Mouse (Mus musculus) neural tube, embryonic 15.5 days (tissue): Measurements from ENCODE around the gene Gm20388. TPM values are rescaled to one million over a fixed set of nuclear protein-coding genes. Genes with fewer than 3 reads are reported as not detected.

ENCODE experiments used
- ATAC-seq: fragments of 200-750 bp; cut with Nextera tagmentation; 2 replicates; pipeline ENCODE4 v1.8.0; 2017; ENCODE audit warnings: mild to moderate bottlenecking, moderate TSS enrichment, moderate library complexity; ENCODE audit not compliant: low FRiP score
- H3K27ac ChIP-seq: fragments of 300-500 bp; sonication (generic); replicated peaks from 2 replicates; pipeline ENCODE4 v1.5.1; 2015; ENCODE audit warnings: mild to moderate bottlenecking, inconsistent platforms
- H3K27me3 ChIP-seq: fragments of 300-500 bp; sonication (generic); replicated peaks from 2 replicates; pipeline ENCODE4 v1.6.1; 2015; ENCODE audit warnings: inconsistent platforms
- H3K36me3 ChIP-seq: fragments of 300-500 bp; sonication (generic); 2 replicates; pipeline ENCODE4 v1.6.1; 2015; ENCODE audit warnings: inconsistent platforms
- H3K4me1 ChIP-seq: fragments of 300-500 bp; sonication (generic); 2 replicates; pipeline ENCODE4 v1.6.1; 2015; ENCODE audit warnings: inconsistent platforms
- H3K4me2 ChIP-seq: fragments of 300-500 bp; sonication (generic); 2 replicates; pipeline ENCODE4 v1.6.1; 2015; ENCODE audit warnings: inconsistent platforms, mild to moderate bottlenecking, moderate library complexity
- H3K4me3 ChIP-seq: fragments of 300-500 bp; sonication (generic); replicated peaks from 2 replicates; pipeline ENCODE4 v1.5.1; 2015; ENCODE audit warnings: mild to moderate bottlenecking, inconsistent platforms
- H3K9ac ChIP-seq: fragments of 300-500 bp; sonication (generic); replicated peaks from 2 replicates; pipeline ENCODE4 v1.6.1; 2015; ENCODE audit warnings: mild to moderate bottlenecking, inconsistent platforms
- H3K9me3 ChIP-seq: fragments of 300-500 bp; sonication (generic); replicated peaks from 2 replicates; pipeline ENCODE4 v1.6.1; 2016; ENCODE audit warnings: inconsistent platforms
- WGBS: fragments of 180-500 bp; shearing (Covaris S2); methylation state at CpG from one replicate; pipeline ENCODE4 v1.1.7; 2015; ENCODE audit warnings: mixed read lengths; 5-methylcytosine and 5-hydroxymethylcytosine counted together
- polyA plus RNA-seq: library from polyadenylated mRNA; unstranded; fragments of >200 nt; fragmentation: Nextera tagmentation; extraction: Ambion mirVana; gene quantifications from 2 replicates; pipeline ENCODE4 v1.2.1, GENCODE M21; 2015

The Gm20388 gene
- polyA plus RNA-seq, 1 experiment from 2014 or later = not detected

DNA sequence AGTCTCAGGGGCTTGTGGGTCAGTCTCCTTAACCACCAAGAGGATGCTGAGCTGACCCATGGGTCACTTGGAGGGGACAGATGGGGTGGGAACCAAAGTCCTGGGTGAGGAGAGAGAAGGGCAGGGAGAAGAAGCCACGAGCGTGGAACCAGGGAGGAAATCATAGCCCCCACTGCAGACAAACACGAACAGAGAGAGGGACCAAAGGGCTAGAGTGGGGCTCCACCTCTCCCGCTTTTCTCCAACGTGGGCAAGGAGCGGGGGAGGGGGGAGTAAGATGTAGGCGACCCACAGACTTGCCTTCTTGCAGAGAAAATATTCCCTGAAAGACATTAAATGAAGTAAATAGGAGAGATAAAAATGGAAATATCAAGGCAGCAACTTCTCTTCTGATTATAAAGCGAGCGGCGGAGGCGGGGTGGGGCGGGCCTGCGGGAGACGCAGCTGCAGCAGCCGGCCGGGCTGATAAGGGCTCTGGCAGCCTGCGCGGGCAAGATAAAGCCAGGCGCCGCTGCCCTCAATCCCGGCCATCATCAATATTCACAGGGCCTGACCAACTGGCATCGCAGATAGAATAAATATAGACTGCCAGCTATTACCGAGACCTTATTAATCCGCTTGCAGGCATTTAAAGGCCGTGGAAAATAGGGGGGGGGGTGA lies 2809.6 kb downstream of the Gm20388 start:
- Histone ChIP-seq H3K9me3 (no peaks in the 10 kb centered on the region), H3K4me2 (peak overlapping the region; percentile 40), H3K4me1 (peaks cover 29% of the 10 kb centered on the region), H3K4me3 (no peak overlapping the region), H3K36me3 (no peaks in the 10 kb centered on the region), H3K27ac (peak overlapping the region; percentile 82), H3K9ac (peak overlapping the region; percentile 28; the same call in 1 of the 2 replicates), H3K27me3 (no peaks in the 10 kb centered on the region)
- 7% methylated on average over 25 of the region's 25 CpGs for WGBS
- ATAC-seq = peak; percentile 60; the same call in 1 of the 2 replicates

DNA sequence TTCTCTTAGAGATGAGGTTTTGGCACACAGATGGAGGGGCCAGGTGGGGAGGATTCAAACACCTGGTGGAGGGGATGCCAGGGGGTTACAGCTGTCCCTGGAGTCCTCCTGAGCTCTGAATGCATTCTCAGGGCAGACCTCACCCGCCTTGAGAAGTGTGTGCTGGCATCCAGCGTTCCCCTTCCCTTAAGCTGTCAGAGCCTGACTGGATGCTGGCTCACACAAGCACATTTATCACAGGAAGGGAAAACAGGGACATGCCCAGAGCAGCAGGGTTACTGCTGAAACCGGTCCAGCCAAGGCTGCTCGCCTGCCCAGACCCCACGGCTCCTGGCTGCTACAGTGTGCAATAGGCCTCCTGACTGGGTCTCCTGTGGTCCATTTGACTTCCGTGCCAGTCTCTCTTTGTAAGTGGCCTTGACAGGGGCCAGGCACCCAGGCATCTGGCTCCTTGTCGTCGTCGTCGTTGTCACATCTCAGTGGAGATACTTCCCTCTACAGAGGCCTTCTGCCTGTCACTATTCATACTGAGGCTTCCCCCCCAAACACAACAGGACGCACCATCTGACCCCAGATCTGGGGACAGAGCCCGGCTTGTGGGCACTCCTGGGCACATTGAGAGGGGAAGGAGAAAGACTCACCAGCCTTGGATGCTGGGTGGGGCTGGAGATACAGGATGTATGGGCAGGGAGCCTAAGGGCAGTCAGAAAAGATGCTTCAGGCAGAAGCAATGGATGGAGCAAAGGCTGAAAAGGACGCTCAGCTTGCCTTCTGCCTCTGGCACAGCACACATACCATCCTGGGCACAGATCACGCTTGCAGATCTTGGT lies 2810.4 kb downstream of the Gm20388 start:
- ATAC-seq = peak; percentile 69
- peak overlapping the region; percentile 82 for H3K27ac ChIP-seq
- no peak overlapping the region for H3K4me3 ChIP-seq
- no peaks in the 10 kb centered on the region for H3K9me3 ChIP-seq
- H3K9ac ChIP-seq = peak overlapping the region; percentile 28; the same call in 1 of the 2 replicates
- WGBS = 32% methylated on average over 14 of the region's 14 CpGs
- peaks cover 29% of the 10 kb centered on the region for H3K4me1 ChIP-seq
- no peaks in the 10 kb centered on the region for H3K27me3 ChIP-seq
- H3K4me2 ChIP-seq = peak overlapping the region; percentile 40
- no peaks in the 10 kb centered on the region for H3K36me3 ChIP-seq

GRCm38 (mm10) chr8:122725187-122725586 lies 2814.5 kb downstream of the Gm20388 start:
- WGBS = 95% methylated on average over 6 of the region's 6 CpGs
- H3K4me2 ChIP-seq = no peak overlapping the region
- no peak for ATAC-seq
- H3K9ac ChIP-seq = no peak overlapping the region
- 0 out of 2 replicates have a peak, but pooled peaks cover 2% of the 10 kb centered on the region for H3K27me3 ChIP-seq
- peaks cover 26% of the 10 kb centered on the region for H3K4me1 ChIP-seq
- H3K9me3 ChIP-seq = no peaks in the 10 kb centered on the region
- H3K4me3 ChIP-seq = no peak overlapping the region
- H3K27ac ChIP-seq = no peak overlapping the region
- no peaks in the 10 kb centered on the region for H3K36me3 ChIP-seq

DNA sequence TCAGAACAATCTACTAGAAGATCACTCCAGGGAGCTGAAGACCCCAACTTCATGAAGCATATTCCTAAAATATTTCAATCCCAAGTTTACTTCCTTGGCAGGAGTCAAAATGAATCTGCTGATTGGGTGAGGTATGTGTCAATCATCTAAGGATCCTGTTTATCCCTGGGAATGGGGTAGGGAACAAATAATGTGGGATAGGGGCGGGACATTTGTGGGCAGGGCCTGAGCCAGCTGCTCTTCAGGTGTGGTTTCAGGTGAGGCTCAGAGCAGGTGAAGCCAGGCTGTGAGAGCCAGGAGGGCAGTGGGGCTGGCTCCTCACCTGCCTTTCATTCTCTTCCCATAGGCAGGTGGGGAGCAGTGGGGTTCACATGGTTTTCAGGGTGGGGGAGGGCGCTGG lies 2816.1 kb downstream of the Gm20388 start:
- Histone ChIP-seq H3K9me3 (no peaks in the 10 kb centered on the region), H3K4me3 (no peak overlapping the region), H3K36me3 (no peaks in the 10 kb centered on the region), H3K4me1 (peaks cover 10% of the 10 kb centered on the region; the same call in 1 of the 2 replicates), H3K27me3 (0 out of 2 replicates have a peak, but pooled peaks cover 2% of the 10 kb centered on the region), H3K27ac (no peak overlapping the region), H3K4me2 (no peak overlapping the region), H3K9ac (no peak overlapping the region)
- WGBS = 76% methylated on average over 2 of the region's 2 CpGs
- ATAC-seq = no peak

- no peak overlapping the region for H3K9ac ChIP-seq
- H3K36me3 ChIP-seq = no peaks in the 10 kb centered on the region
- WGBS = 62% methylated on average over 5 of the region's 5 CpGs
- no peak overlapping the region for H3K4me3 ChIP-seq
- H3K4me2 ChIP-seq = no peak overlapping the region
- ATAC-seq = no peak
- H3K27me3 ChIP-seq = 0 out of 2 replicates have a peak, but pooled peaks cover 2% of the 10 kb centered on the region
- no peak overlapping the region for H3K27ac ChIP-seq
- H3K9me3 ChIP-seq = no peaks in the 10 kb centered on the region
- peaks cover 10% of the 10 kb centered on the region; the same call in 1 of the 2 replicates for H3K4me1 ChIP-seq
Measured at GRCm38 (mm10) chr8:122727412-122727811, 2816.8 kb downstream of the Gm20388 start.

GRCm38 (mm10) chr8:122728630-122729029 lies 2818.0 kb downstream of the Gm20388 start:
- no peak overlapping the region for H3K4me2 ChIP-seq
- H3K27ac ChIP-seq = 0 out of 2 replicates have a peak overlapping the region, but pooled peaks have one; percentile 24
- H3K36me3 ChIP-seq = no peaks in the 10 kb centered on the region
- 9% methylated on average over 3 of the region's 3 CpGs for WGBS
- H3K4me3 ChIP-seq = no peak overlapping the region
- no peaks in the 10 kb centered on the region for H3K9me3 ChIP-seq
- H3K4me1 ChIP-seq = peaks cover 12% of the 10 kb centered on the region; the same call in 1 of the 2 replicates
- ATAC-seq = no peak
- no peak overlapping the region for H3K9ac ChIP-seq
- H3K27me3 ChIP-seq = 0 out of 2 replicates have a peak, but pooled peaks cover 2% of the 10 kb centered on the region

DNA sequence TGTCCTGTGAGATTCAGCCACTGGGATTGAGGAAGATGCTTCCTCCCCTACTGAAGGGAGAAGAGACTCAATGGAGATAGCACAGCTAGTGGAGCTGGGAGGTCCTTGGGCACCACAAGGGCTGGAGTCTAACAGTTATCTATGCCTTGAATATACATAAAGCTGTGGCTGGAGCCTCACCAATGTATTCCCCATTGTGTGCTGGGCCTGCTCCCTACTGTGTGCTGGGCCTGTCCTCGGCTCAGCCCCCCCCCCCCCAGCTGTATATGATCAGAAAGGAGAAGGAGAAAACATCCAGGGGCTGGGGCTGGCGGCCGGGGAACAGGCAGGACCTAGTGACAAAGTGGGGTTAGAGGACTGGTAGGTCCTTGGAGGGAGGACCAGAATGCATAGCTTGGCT lies 2824.5 kb downstream of the Gm20388 start:
- Histone ChIP-seq H3K4me1 (peaks cover 63% of the 10 kb centered on the region), H3K9me3 (no peaks in the 10 kb centered on the region), H3K27me3 (no peaks in the 10 kb centered on the region), H3K27ac (peak overlapping the region; percentile 89), H3K4me3 (no peak overlapping the region), H3K36me3 (no peaks in the 10 kb centered on the region), H3K4me2 (no peak overlapping the region), H3K9ac (no peak overlapping the region)
- ATAC-seq = no peak
- 56% methylated on average over 3 of the region's 3 CpGs for WGBS

GRCm38 (mm10) chr8:122735542-122736473 lies 2825.2 kb downstream of the Gm20388 start:
- no peaks in the 10 kb centered on the region for H3K27me3 ChIP-seq
- no peaks in the 10 kb centered on the region for H3K36me3 ChIP-seq
- no peak overlapping the region for H3K4me3 ChIP-seq
- H3K4me2 ChIP-seq = no peak overlapping the region
- ATAC-seq = no peak
- peaks cover 70% of the 10 kb centered on the region for H3K4me1 ChIP-seq
- peak overlapping the region; percentile 89 for H3K27ac ChIP-seq
- H3K9me3 ChIP-seq = no peaks in the 10 kb centered on the region
- H3K9ac ChIP-seq = no peak overlapping the region
- WGBS = 46% methylated on average over 19 of the region's 19 CpGs

DNA sequence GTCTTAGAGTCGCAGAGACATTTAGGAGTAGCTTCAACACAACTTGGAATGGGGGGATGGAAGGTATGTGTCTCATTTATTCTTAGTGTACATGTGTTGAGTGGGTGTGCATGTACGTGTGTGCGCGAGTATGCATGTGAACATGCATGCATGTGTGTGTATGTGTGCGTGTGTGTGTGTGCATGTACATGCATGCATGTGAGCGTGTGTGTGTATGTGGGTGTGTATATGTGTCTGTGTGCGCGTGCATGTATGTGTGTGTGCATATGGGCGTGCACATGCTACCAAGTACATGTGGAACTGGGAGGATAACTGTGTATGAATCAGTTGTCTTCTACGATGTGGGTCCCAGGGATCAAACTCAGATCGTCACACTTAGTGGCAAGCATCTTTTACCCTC lies 2826.0 kb downstream of the Gm20388 start:
- ATAC-seq = no peak
- peak overlapping the region; percentile 89 for H3K27ac ChIP-seq
- H3K4me3 ChIP-seq = no peak overlapping the region
- no peaks in the 10 kb centered on the region for H3K36me3 ChIP-seq
- no peak overlapping the region for H3K4me2 ChIP-seq
- no peak overlapping the region for H3K9ac ChIP-seq
- no peaks in the 10 kb centered on the region for H3K27me3 ChIP-seq
- H3K4me1 ChIP-seq = peaks cover 78% of the 10 kb centered on the region
- no peaks in the 10 kb centered on the region for H3K9me3 ChIP-seq
- 91% methylated on average over 11 of the region's 11 CpGs for WGBS

- Histone ChIP-seq H3K27ac (peak overlapping the region; percentile 89), H3K4me3 (no peak overlapping the region), H3K36me3 (no peaks in the 10 kb centered on the region), H3K9ac (no peak overlapping the region), H3K9me3 (no peaks in the 10 kb centered on the region), H3K4me1 (peaks cover 82% of the 10 kb centered on the region), H3K27me3 (no peaks in the 10 kb centered on the region), H3K4me2 (no peak overlapping the region)
- no peak for ATAC-seq
- 54% methylated on average over 4 of the region's 4 CpGs for WGBS
Measured at GRCm38 (mm10) chr8:122737071-122737470, 2826.4 kb downstream of the Gm20388 start.

DNA sequence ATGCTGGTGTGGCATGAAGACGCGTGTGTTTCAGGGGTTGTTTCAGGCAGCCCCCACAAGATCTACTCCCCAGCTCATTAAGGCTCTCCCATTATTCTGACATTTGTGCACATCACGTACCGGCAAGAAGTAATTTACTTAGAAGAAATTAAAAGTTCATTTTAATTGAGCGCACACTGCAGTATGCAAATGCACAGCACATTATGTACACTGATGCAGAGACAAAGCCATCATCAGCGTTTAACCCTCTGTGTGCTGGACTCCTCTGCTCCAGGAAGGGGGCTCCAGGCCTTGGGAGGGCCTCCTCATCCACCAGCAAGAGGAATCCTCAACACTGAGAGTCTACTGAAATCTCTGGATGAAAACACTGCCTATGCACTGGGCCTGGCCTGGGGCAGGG lies 2827.2 kb downstream of the Gm20388 start:
- Histone ChIP-seq H3K27ac (peak overlapping the region; percentile 89), H3K4me1 (peaks cover 90% of the 10 kb centered on the region), H3K9me3 (no peaks in the 10 kb centered on the region), H3K36me3 (no peaks in the 10 kb centered on the region), H3K4me2 (no peak overlapping the region), H3K4me3 (no peak overlapping the region), H3K27me3 (no peaks in the 10 kb centered on the region), H3K9ac (no peak overlapping the region)
- ATAC-seq = peak; percentile 54
- WGBS = 41% methylated on average over 6 of the region's 6 CpGs
